Mouse (Mus musculus): Measurements from ENCODE around the gene Pole3.

GRCm38 (mm10) chr4:62506798-62507197, 18.1 kb downstream of the Pole3 start:
- TF ChIP-seq CTCF (IDR thresholded peaks at IDR 0.05; ENCODE audit: low read depth, low read length), result peak; percentile 52
- no peak for TF ChIP-seq POLR2A (IDR thresholded peaks at IDR 0.05; ENCODE audit: extremely low read depth, insufficient read depth, low read length)
